Mouse (Mus musculus) megakaryocyte, embryonic 14.5 days (primary cell): Measurements from ENCODE around the gene Gipc3. TPM values are rescaled to one million over a fixed set of nuclear protein-coding genes. Genes with fewer than 3 reads are reported as not detected.

Source experiments
- H3K27me3 ChIP-seq: replicated peaks from 2 replicates; pipeline ENCODE3; 2012; ENCODE audit warnings: inconsistent platforms
- H3K36me3 ChIP-seq: replicated peaks from 2 replicates; pipeline ENCODE3; 2012; ENCODE audit warnings: low read length, inconsistent platforms, mixed read lengths
- H3K4me1 ChIP-seq: 2 replicates; pipeline ENCODE4 v1.6.1; 2012; ENCODE audit warnings: inconsistent platforms
- H3K4me3 ChIP-seq: replicated peaks from 2 replicates; pipeline ENCODE3; 2012; ENCODE audit warnings: moderate library complexity, mild to moderate bottlenecking, inconsistent platforms
- H3K9me3 ChIP-seq: 2 replicates; pipeline ENCODE4 v1.6.1; 2012; ENCODE audit warnings: inconsistent platforms
- FLI1 ChIP-seq: IDR thresholded peaks from 2 replicates; pipeline ENCODE4 v1.6.1; 2012; ENCODE audit warnings: low read length, inconsistent platforms, mixed read lengths
- GATA1 ChIP-seq: IDR thresholded peaks from 3 replicates; pipeline ENCODE4 v1.6.1; 2012; ENCODE audit warnings: mixed read lengths, low read length, inconsistent platforms, borderline replicate concordance
- polyA plus RNA-seq: library from polyadenylated mRNA; stranded (reverse); fragments of >175 nt; gene quantifications from 2 replicates; pipeline ENCODE4 v1.2.3, GENCODE M21; 2012; ENCODE audit warnings: low replicate concordance; ENCODE audit not compliant: insufficient read depth

Gene Gipc3
- polyA plus RNA-seq, 1 experiment = 2.9 TPM

DNA sequence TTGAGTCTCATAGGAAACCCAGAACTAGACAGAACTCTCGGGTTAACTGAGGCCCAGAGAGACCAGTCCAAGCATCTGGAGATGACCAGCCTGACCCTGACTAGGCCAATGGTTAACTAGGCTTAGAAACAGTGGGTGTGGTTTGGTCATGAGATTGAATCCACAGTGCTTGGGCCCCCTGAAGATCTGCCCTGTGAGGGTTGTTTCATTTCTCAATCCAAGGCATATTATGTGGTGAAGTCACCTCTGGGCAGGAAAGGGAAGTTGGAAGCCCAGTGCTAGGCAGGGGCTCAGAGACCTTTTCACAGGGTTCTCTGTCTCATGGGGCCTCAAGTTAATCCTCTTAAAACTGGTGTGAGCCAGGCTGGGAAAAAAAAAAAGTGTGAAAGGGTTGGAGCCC is 15.8 kb upstream of the Gipc3 start:
- no peak for TF ChIP-seq GATA1
- no peak for TF ChIP-seq FLI1
- H3K27me3 ChIP-seq = no peaks in the 10 kb centered on the region
- no peaks in the 10 kb centered on the region for H3K9me3 ChIP-seq
- peak overlapping the region; percentile 100 for H3K4me3 ChIP-seq
- H3K36me3 ChIP-seq = peaks cover 51% of the 10 kb centered on the region
- H3K4me1 ChIP-seq = peaks cover 90% of the 10 kb centered on the region

DNA sequence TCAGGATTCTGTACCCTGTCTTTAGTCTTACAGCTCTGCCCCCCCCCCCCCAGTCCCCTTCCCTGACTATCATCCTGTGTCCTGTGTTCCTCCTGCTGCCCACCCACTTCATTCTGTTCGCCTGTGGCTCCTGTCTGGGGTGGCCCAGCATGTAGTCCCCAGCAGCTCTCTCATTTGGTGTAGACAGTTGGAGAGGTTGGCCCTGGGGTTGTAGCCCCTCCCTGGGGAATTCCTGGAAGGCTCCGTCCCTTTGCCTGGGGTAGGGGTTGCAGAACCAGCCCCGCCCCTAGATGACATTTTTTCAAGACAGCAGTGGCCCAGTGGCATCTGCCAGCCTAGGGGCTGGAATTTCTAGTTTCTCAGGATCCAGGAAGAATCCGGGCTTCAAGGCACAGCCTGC is 15.1 kb upstream of the Gipc3 start:
- H3K9me3 ChIP-seq = no peaks in the 10 kb centered on the region
- H3K4me3 ChIP-seq = peak overlapping the region; percentile 100
- peaks cover 84% of the 10 kb centered on the region for H3K4me1 ChIP-seq
- TF ChIP-seq FLI1 = no peak
- no peak for TF ChIP-seq GATA1
- peaks cover 44% of the 10 kb centered on the region for H3K36me3 ChIP-seq
- no peaks in the 10 kb centered on the region for H3K27me3 ChIP-seq

- H3K4me1 ChIP-seq = peaks cover 78% of the 10 kb centered on the region
- H3K4me3 ChIP-seq = peak within 1 kb of the TSS; percentile 100
- no peak for TF ChIP-seq FLI1
- TF ChIP-seq GATA1 = no peak
- peaks cover 34% of the 10 kb centered on the region for H3K36me3 ChIP-seq
- H3K27me3 ChIP-seq = no peaks in the 10 kb centered on the region
- H3K9me3 ChIP-seq = no peaks in the 10 kb centered on the region
These were observed 14.2 kb upstream of the Gipc3 start, which contains the start of gene Mfsd12 for GRCm38 (mm10) chr10:81356991-81357844. Mfsd12 (plus strand) TSS chr10:81357491.

DNA sequence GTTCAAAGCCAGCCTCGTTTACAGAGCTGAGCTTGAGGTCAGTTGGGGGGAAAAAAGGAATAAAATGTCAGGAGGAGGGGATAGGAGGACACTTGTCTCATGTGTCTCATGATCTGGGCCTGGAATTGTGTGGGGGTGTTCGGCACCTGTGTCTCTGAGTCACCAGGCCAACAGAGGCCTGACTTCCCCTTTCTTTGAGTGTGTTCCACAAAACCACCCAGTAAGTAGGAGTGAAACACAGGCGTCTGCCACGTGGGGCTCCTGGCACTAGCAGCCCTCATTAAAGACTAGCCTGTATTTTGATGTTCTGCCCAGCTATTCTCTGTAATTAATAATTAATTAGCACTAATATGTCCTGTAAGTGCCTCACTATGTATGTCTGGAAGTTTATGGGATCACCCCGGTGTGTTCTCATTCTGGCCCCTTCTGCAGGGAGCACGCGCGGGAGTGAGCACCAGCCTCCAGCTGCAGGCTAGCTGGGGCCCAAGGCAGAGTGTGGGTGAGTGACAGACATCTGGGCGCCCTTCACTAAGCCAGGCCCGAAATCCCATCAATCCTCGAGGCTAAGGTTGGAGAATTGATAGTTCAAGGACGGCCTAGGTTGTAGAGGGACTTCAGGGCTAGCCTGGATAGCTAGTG is 13.4 kb upstream of the Gipc3 start:
- TF ChIP-seq GATA1 = no peak
- no peak for TF ChIP-seq FLI1
- no peaks in the 10 kb centered on the region for H3K27me3 ChIP-seq
- H3K4me3 ChIP-seq = peak overlapping the region; percentile 100
- H3K4me1 ChIP-seq = peaks cover 78% of the 10 kb centered on the region
- H3K36me3 ChIP-seq = peaks cover 27% of the 10 kb centered on the region
- no peaks in the 10 kb centered on the region for H3K9me3 ChIP-seq

GRCm38 (mm10) chr10:81355533-81355932 is 12.5 kb upstream of the Gipc3 start:
- Histone ChIP-seq H3K4me1 (peaks cover 76% of the 10 kb centered on the region), H3K9me3 (no peaks in the 10 kb centered on the region), H3K4me3 (no peak overlapping the region), H3K27me3 (no peaks in the 10 kb centered on the region), H3K36me3 (peaks cover 17% of the 10 kb centered on the region)
- TF ChIP-seq GATA1 (no peak), FLI1 (no peak)

DNA sequence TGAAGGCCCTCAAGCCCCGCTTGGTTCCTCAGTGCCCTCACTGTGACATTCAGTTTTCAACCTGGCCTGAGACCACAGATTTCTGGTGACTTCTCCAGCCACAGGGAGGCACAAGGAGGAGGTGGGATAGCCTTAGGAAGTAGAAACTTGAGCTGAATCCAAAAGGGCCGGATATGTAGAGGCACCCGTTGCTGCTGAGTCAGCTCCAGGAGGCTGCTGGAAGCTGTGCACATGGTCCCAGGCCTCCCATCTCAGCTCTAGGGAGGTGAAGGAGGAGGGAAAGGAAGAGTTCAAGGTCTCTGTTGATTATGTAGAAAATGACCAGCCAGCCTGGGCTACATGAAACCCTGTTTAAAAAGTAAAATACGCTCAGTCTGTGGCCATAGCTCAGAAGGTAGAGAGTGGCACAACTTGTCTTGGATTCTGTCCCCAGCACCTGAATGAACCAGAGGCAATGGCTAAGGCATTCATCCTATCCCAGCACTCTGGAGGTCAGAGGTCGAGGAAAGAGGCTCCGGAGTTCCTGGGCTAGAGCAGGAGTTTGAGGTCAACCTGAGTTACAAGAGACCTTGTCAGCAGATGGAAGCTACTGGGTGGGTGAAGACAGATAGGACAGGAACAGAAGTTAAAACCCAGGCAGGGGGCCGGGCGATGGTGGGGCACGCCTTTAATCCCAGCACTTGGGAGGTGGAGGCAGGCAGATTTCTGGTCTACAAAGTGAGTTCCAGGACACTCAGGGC is 11.8 kb upstream of the Gipc3 start:
- no peak for TF ChIP-seq FLI1
- TF ChIP-seq GATA1 = no peak
- Histone ChIP-seq H3K36me3 (peaks cover 11% of the 10 kb centered on the region), H3K4me1 (peaks cover 73% of the 10 kb centered on the region), H3K9me3 (no peaks in the 10 kb centered on the region), H3K27me3 (no peaks in the 10 kb centered on the region), H3K4me3 (no peak overlapping the region)

DNA sequence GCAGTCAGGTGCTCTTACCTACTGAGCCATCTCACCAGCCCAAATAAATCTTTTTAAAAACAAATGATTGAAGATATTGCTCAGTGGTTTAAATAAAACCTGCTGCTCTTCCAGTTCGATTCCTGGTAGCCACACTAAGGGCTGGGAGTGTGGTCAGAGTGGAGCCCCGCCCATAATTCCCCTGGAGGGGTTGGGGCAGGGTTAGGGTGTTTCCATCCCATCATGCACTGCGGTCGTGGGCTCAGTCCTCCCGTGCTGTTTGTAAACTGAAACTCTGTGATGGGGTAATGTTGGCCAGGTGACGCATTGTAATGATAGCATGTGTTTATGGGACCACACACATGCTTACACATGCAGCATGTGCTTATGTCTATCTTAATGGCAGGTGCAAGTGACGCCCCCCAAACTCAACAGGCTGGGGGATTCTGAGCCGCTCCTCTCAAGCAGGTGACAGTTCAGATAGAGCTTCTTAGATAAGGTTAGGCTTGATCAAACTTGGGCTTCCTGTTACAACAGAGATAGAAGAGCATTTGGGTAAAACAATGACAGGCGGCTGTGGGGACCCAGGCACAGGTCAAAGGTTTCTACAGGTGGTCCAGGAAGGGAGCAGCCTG is 8.7 kb upstream of the Gipc3 start:
- H3K4me1 ChIP-seq = peaks cover 73% of the 10 kb centered on the region

GRCm38 (mm10) chr10:81350351-81351063 is 7.4 kb upstream of the Gipc3 start, which contains the start of gene Hmg20b:
Hmg20b (minus strand) TSS chr10:81350480.
- Histone ChIP-seq H3K4me1 (peaks cover 73% of the 10 kb centered on the region), H3K27me3 (no peaks in the 10 kb centered on the region), H3K9me3 (no peaks in the 10 kb centered on the region), H3K36me3 (peaks cover 35% of the 10 kb centered on the region), H3K4me3 (peak within 1 kb of the TSS; percentile 99)
- TF ChIP-seq GATA1 (no peak), FLI1 (no peak)

More for the DNA sequence above, 8.7 kb upstream of the Gipc3 start:
- Histone ChIP-seq H3K27me3 (no peaks in the 10 kb centered on the region), H3K4me3 (peak overlapping the region; percentile 81), H3K36me3 (peaks cover 22% of the 10 kb centered on the region), H3K9me3 (no peaks in the 10 kb centered on the region)
- TF ChIP-seq FLI1 (no peak), GATA1 (no peak)

DNA sequence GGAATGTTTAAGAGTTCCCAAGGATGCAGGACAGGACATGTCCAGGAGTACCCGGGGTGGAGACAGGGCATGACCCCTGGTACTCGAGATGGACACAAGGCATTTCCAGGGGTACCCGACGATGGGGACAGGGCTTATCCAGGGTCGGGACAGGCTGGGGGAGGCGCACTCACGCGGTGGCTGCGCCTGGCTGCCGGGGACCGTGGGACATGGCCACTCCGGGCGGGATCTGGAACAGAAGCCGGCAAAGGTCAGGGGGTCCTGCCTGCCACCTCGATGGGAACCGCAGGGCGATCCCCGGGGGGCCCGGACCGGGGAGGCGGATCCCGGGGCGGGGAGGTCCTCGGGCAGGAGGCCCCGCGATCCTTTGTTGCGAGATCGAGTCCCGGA is 6.9 kb upstream of the Gipc3 start:
- H3K9me3 ChIP-seq = no peaks in the 10 kb centered on the region
- H3K4me3 ChIP-seq = peak overlapping the region; percentile 99
- TF ChIP-seq GATA1 (no peak), FLI1 (no peak)
- no peaks in the 10 kb centered on the region for H3K27me3 ChIP-seq
- H3K4me1 ChIP-seq = peaks cover 74% of the 10 kb centered on the region
- peaks cover 39% of the 10 kb centered on the region for H3K36me3 ChIP-seq
